Mouse (Mus musculus) neural tube, embryonic 15.5 days (tissue): Measurements from ENCODE around the gene Foxo3. TPM values are rescaled to one million over a fixed set of nuclear protein-coding genes. Genes with fewer than 3 reads are reported as not detected.

Source experiments
- ATAC-seq: fragments of 200-750 bp; cut with Nextera tagmentation; 2 replicates; pipeline ENCODE4 v1.8.0; 2017; ENCODE audit warnings: mild to moderate bottlenecking, moderate TSS enrichment, moderate library complexity; ENCODE audit not compliant: low FRiP score
- H3K27ac ChIP-seq: fragments of 300-500 bp; sonication (generic); replicated peaks from 2 replicates; pipeline ENCODE4 v1.5.1; 2015; ENCODE audit warnings: mild to moderate bottlenecking, inconsistent platforms
- H3K27me3 ChIP-seq: fragments of 300-500 bp; sonication (generic); replicated peaks from 2 replicates; pipeline ENCODE4 v1.6.1; 2015; ENCODE audit warnings: inconsistent platforms
- H3K36me3 ChIP-seq: fragments of 300-500 bp; sonication (generic); 2 replicates; pipeline ENCODE4 v1.6.1; 2015; ENCODE audit warnings: inconsistent platforms
- H3K4me1 ChIP-seq: fragments of 300-500 bp; sonication (generic); 2 replicates; pipeline ENCODE4 v1.6.1; 2015; ENCODE audit warnings: inconsistent platforms
- H3K4me2 ChIP-seq: fragments of 300-500 bp; sonication (generic); 2 replicates; pipeline ENCODE4 v1.6.1; 2015; ENCODE audit warnings: inconsistent platforms, mild to moderate bottlenecking, moderate library complexity
- H3K4me3 ChIP-seq: fragments of 300-500 bp; sonication (generic); replicated peaks from 2 replicates; pipeline ENCODE4 v1.5.1; 2015; ENCODE audit warnings: mild to moderate bottlenecking, inconsistent platforms
- H3K9ac ChIP-seq: fragments of 300-500 bp; sonication (generic); replicated peaks from 2 replicates; pipeline ENCODE4 v1.6.1; 2015; ENCODE audit warnings: mild to moderate bottlenecking, inconsistent platforms
- H3K9me3 ChIP-seq: fragments of 300-500 bp; sonication (generic); replicated peaks from 2 replicates; pipeline ENCODE4 v1.6.1; 2016; ENCODE audit warnings: inconsistent platforms
- WGBS: fragments of 180-500 bp; shearing (Covaris S2); methylation state at CpG from one replicate; pipeline ENCODE4 v1.1.7; 2015; ENCODE audit warnings: mixed read lengths; 5-methylcytosine and 5-hydroxymethylcytosine counted together
- polyA plus RNA-seq: library from polyadenylated mRNA; unstranded; fragments of >200 nt; fragmentation: Nextera tagmentation; extraction: Ambion mirVana; gene quantifications from 2 replicates; pipeline ENCODE4 v1.2.1, GENCODE M21; 2015

Gene Foxo3
- polyA plus RNA-seq, 1 experiment from 2014 or later: 4.6 TPM

- Histone ChIP-seq H3K27me3 (no peaks in the 10 kb centered on the region), H3K27ac (no peak overlapping the region), H3K9me3 (no peaks in the 10 kb centered on the region), H3K36me3 (peaks cover 13% of the 10 kb centered on the region), H3K4me2 (no peak overlapping the region), H3K9ac (no peak overlapping the region), H3K4me3 (no peak overlapping the region), H3K4me1 (no peaks in the 10 kb centered on the region)
- whole genome bisulfite sequencing: 88% methylated on average over 5 of the region's 5 CpGs
- no peak for ATAC-seq
These were observed 12.4 kb downstream of the Foxo3 start for GRCm38 (mm10) chr10:42264195-42264594.

- Histone ChIP-seq H3K9me3 (no peaks in the 10 kb centered on the region), H3K36me3 (peaks cover 13% of the 10 kb centered on the region), H3K4me3 (no peak overlapping the region), H3K27ac (no peak overlapping the region), H3K27me3 (no peaks in the 10 kb centered on the region), H3K4me1 (no peaks in the 10 kb centered on the region), H3K9ac (no peak overlapping the region), H3K4me2 (no peak overlapping the region)
- WGBS: 89% methylated on average over 8 of the region's 8 CpGs
- no peak for ATAC-seq
These were observed 12.9 kb downstream of the Foxo3 start for GRCm38 (mm10) chr10:42263701-42264100.

DNA sequence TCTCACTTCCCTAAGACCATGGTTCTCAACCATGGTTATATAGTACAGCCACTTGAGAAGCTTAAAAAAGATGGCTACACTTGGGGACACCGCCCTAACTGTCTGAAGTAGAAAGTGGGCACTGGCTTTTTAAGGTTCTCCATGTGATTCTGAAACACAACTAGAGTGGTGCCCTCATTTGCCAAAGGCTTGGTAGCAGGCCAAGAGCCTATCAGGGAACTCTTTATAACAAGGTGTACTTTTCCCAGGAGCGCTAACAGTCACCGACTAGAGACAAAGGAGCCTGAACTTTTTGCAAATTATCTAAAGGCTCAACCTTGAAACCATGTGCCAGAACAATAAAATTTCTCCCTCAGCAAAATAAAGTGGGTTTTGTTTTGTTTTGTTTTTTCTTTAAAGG is 14.5 kb downstream of the Foxo3 start:
- H3K27me3 ChIP-seq: no peaks in the 10 kb centered on the region
- no peak overlapping the region for H3K27ac ChIP-seq
- no peaks in the 10 kb centered on the region for H3K4me1 ChIP-seq
- no peaks in the 10 kb centered on the region for H3K9me3 ChIP-seq
- ATAC-seq: no peak
- H3K9ac ChIP-seq: no peak overlapping the region
- WGBS: 91% methylated on average over 3 of the region's 3 CpGs
- no peak overlapping the region for H3K4me2 ChIP-seq
- no peak overlapping the region for H3K4me3 ChIP-seq
- H3K36me3 ChIP-seq: peaks cover 13% of the 10 kb centered on the region

DNA sequence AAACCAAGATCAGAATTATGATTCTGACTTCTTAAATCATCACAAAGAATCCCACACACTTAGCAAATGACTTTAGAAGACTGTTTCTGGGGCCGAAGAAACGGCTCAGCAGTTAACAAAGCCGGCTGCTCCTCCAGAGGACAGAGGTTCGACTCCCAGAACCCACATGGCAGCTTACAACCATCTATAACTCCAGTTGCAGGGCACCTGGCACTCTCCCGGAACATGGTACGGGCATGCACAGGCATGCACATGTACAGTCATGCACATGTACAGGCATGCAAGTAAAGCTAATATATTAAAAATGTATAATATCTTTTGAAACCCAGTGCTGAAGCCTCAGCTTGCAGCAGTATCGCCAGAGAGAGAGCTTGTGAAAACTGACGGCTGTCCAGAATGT is 15.5 kb downstream of the Foxo3 start:
- Histone ChIP-seq H3K4me1 (no peaks in the 10 kb centered on the region), H3K9ac (no peak overlapping the region), H3K27me3 (no peaks in the 10 kb centered on the region), H3K36me3 (peaks cover 7% of the 10 kb centered on the region), H3K9me3 (no peaks in the 10 kb centered on the region), H3K4me2 (no peak overlapping the region), H3K27ac (no peak overlapping the region), H3K4me3 (no peak overlapping the region)
- 94% methylated on average over 8 of the region's 8 CpGs for WGBS
- no peak for ATAC-seq

GRCm38 (mm10) chr10:42260523-42260922 is 16.0 kb downstream of the Foxo3 start:
- Histone ChIP-seq H3K4me2 (no peak overlapping the region), H3K9me3 (no peaks in the 10 kb centered on the region), H3K36me3 (peaks cover under 1% of the 10 kb centered on the region), H3K27ac (no peak overlapping the region), H3K4me3 (no peak overlapping the region), H3K9ac (no peak overlapping the region), H3K4me1 (no peaks in the 10 kb centered on the region), H3K27me3 (no peaks in the 10 kb centered on the region)
- ATAC-seq: no peak
- WGBS: 83% methylated on average over 8 of the region's 8 CpGs

- Histone ChIP-seq H3K4me1 (no peaks in the 10 kb centered on the region), H3K9me3 (no peaks in the 10 kb centered on the region), H3K9ac (no peak overlapping the region), H3K36me3 (no peaks in the 10 kb centered on the region), H3K4me2 (no peak overlapping the region), H3K4me3 (no peak overlapping the region), H3K27ac (no peak overlapping the region), H3K27me3 (no peaks in the 10 kb centered on the region)
- 73% methylated on average over 4 of the region's 4 CpGs for WGBS
- no peak for ATAC-seq
These were observed 17.0 kb downstream of the Foxo3 start for GRCm38 (mm10) chr10:42259602-42260001.

GRCm38 (mm10) chr10:42257985-42258384 is 18.6 kb downstream of the Foxo3 start:
- Histone ChIP-seq H3K4me1 (no peaks in the 10 kb centered on the region), H3K27me3 (no peaks in the 10 kb centered on the region), H3K4me3 (no peak overlapping the region), H3K4me2 (no peak overlapping the region), H3K9me3 (no peaks in the 10 kb centered on the region), H3K27ac (no peak overlapping the region), H3K9ac (no peak overlapping the region), H3K36me3 (no peaks in the 10 kb centered on the region)
- ATAC-seq: no peak
- 93% methylated on average over 7 of the region's 7 CpGs for WGBS

- peaks cover 20% of the 10 kb centered on the region for H3K4me1 ChIP-seq
- 96% methylated on average over 5 of the region's 5 CpGs for WGBS
- no peak for ATAC-seq
These were observed 21.8 kb downstream of the Foxo3 start for GRCm38 (mm10) chr10:42254788-42255187.

DNA sequence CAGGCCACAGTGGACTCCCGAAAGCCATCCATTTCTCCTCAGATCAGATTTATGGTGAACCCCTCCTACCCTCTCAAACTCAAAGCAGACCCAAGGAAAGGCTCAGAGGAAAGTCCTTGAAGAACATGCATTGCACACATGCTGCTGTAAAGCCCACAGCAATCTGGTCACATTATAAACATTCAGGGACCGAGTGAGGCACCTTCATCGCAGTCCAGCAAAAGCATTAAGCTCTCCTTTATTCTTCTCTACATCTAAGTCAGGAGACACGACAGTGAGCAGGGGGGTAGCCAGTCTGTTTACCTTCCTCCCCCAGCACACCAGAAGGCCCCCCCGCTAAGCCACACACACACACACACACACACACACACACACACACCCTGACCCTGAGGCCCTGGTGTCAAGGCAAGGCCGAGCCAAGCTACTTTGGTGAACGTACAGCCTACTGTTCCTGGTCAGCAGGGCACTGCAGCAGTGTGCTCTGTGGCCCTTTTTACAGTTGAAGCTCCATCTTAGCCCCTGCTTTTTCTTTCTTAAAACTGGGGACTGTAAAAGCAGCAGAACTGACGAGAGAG is 24.7 kb downstream of the Foxo3 start:
- H3K36me3 ChIP-seq: no peaks in the 10 kb centered on the region
- no peak overlapping the region for H3K4me3 ChIP-seq
- H3K27ac ChIP-seq: peak overlapping the region; percentile 66; the same call in 1 of the 2 replicates
- ATAC-seq: no peak
- peaks cover 40% of the 10 kb centered on the region for H3K4me1 ChIP-seq
- no peaks in the 10 kb centered on the region for H3K9me3 ChIP-seq
- WGBS: 46% methylated on average over 8 of the region's 8 CpGs
- H3K9ac ChIP-seq: no peak overlapping the region
- no peak overlapping the region for H3K4me2 ChIP-seq
- no peaks in the 10 kb centered on the region for H3K27me3 ChIP-seq

More at GRCm38 (mm10) chr10:42254788-42255187, 21.8 kb downstream of the Foxo3 start:
- Histone ChIP-seq H3K4me3 (no peak overlapping the region), H3K9me3 (no peaks in the 10 kb centered on the region), H3K4me2 (no peak overlapping the region), H3K27ac (no peak overlapping the region), H3K36me3 (no peaks in the 10 kb centered on the region), H3K9ac (no peak overlapping the region), H3K27me3 (no peaks in the 10 kb centered on the region)

GRCm38 (mm10) chr10:42251203-42251602 is 25.4 kb downstream of the Foxo3 start:
- Histone ChIP-seq H3K9ac (no peak overlapping the region), H3K4me3 (no peak overlapping the region), H3K36me3 (no peaks in the 10 kb centered on the region), H3K9me3 (no peaks in the 10 kb centered on the region), H3K4me2 (0 out of 2 replicates have a peak overlapping the region, but pooled peaks have one; percentile 2), H3K4me1 (peaks cover 40% of the 10 kb centered on the region), H3K27ac (peak overlapping the region; percentile 66), H3K27me3 (no peaks in the 10 kb centered on the region)
- 53% methylated on average over 7 of the region's 7 CpGs for whole genome bisulfite sequencing
- no peak for ATAC-seq

DNA sequence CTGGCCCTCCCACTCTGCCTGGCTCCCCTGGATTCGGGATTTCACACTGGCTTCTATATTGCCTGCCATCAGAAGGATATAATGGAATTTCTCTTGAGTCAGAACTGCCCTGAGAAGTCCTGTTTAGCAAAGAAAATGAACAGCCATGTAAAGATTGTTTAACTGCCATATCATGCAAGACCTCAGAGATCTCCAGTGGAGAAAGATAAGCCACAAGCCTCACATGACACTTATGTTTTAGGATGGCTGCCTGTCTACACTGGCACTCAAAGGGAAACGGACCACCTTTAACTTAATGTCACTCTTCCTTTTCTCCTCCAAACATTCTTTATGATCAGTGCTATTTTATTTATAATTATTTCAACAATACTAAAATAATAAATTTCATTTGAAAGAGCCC is 26.6 kb downstream of the Foxo3 start:
- 70% methylated on average over 2 of the region's 2 CpGs for WGBS
- no peaks in the 10 kb centered on the region for H3K27me3 ChIP-seq
- H3K9ac ChIP-seq: no peak overlapping the region
- H3K36me3 ChIP-seq: no peaks in the 10 kb centered on the region
- peaks cover 40% of the 10 kb centered on the region for H3K4me1 ChIP-seq
- H3K9me3 ChIP-seq: no peaks in the 10 kb centered on the region
- ATAC-seq: no peak
- H3K4me2 ChIP-seq: no peak overlapping the region
- no peak overlapping the region for H3K4me3 ChIP-seq
- H3K27ac ChIP-seq: no peak overlapping the region; the same call in 1 of the 2 replicates

DNA sequence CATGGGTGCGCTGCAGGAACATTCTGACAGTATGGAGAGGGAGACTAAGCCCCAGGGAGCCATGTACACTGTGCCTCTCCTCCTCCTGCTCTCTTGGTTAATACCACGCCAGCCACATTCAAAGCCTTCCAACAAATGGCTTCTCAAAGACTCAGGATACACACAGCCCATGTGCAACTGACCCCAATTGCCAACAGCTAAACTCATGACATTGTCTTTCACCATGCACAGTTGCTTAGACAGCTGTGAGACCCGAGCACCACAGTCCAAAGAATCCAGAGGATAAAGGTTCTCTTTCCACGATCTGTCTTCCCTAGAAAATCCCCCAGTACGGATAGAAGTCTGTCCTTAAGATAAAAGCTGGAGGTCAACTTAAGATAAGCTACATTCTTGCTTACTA is 27.9 kb downstream of the Foxo3 start:
- no peak overlapping the region for H3K4me3 ChIP-seq
- 77% methylated on average over 5 of the region's 5 CpGs for WGBS
- no peak overlapping the region for H3K4me2 ChIP-seq
- H3K27ac ChIP-seq: no peak overlapping the region
- no peaks in the 10 kb centered on the region for H3K9me3 ChIP-seq
- no peaks in the 10 kb centered on the region for H3K27me3 ChIP-seq
- H3K9ac ChIP-seq: no peak overlapping the region
- peaks cover 40% of the 10 kb centered on the region for H3K4me1 ChIP-seq
- ATAC-seq: no peak
- no peaks in the 10 kb centered on the region for H3K36me3 ChIP-seq
